Mouse (Mus musculus): Measurements from ENCODE around the gene Map1b.

Map1b gene

DNA sequence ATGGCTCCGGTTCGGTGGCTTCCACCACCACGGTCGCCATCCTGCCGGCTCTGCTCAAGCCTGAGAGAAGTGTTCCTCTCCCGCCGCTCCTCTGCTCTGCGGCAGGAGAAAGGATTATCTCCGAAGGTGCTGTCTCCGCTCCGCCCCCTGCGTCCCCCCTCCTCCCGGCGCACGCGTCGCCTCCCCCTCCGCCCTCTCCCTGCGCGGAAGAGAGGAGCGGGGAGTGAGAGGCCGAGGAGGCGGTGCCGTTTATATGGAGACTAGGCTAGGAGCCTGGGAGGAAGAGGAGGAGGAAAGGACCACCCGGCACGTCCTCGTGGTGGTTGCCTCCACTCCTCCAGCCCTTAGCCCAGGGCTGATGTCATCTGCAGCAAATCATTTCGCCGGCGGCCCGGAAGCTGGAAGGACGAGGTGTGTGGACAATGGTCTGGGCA is at the start of gene Map1b:
Map1b (minus strand) TSS at position 93 of the 434 bp plus-strand sequence.
- peak; percentile 31 for DNase-seq

DNA sequence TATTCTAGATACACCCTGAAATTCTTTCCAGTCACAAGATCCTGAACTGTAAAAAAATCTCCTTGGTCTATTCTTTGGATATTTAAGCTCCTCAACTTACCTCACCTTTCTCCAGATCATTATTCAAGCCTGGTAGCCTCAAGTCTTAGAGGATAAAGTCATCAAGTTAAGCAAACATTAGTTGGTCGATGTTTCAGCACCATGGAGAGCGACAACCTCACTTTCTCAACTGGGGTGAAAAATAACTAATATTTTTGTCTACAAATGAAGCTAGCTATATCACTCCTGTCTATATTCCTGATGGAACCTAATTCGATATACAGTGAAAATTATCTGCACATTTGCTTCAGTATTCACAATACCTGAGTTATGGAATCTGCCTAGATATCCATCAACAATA is 48.0 kb upstream of the Map1b start:
- peak; percentile 42 for DNase-seq

DNA sequence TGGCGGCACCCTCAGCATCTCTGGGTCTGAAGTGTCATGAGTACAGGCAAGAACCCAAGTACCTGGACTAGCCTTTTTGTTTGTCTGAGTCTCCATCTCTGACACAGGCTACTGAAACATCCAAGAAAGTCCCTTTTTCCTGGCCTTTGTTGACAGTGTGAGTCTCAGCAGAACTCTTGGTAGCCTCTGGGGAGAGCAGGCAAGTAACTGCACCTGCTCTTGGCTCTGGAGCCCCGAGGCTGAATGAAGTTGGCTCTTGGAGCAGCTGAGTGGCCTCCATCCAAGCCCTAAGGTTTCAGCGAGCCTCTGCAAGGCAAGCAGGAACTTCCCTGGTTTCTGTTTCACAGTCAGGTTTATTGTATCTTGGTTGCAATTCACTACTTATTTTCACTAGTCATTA is 46.7 kb upstream of the Map1b start:
- no peak for DNase-seq

DNA sequence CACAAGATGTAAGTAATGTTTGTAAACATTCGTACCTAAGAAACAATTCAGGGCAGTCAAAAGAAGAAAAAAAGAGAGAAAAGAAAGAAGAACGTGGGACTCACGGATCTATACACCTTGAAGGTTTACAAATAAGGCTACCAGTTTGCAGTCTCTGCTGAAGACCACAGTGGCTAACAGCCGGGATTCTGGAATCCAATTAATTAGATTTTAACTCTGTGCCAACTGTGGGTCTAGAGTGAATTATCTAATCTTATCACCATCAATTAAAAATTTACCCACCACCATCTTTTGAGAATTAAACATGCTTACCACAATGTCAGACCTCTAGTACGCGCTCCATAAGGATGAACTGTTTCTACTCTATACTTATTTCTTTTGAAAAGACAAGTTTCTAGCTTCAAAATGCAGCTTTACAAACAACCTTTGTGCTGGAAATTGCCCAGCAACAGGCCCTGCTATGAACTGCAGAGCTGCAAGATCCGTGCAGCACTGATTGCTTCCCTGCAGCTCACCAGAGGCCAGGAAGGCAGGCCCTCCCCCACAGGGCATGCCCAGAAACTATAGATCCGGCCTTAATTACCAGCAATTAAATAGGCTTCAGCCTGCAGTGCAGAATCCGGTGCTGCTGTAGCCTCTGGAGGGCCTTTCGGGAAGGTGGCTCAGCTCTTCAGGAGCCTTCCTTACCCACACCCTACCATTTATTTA is 45.7 kb upstream of the Map1b start:
- no peak for DNase-seq

DNA sequence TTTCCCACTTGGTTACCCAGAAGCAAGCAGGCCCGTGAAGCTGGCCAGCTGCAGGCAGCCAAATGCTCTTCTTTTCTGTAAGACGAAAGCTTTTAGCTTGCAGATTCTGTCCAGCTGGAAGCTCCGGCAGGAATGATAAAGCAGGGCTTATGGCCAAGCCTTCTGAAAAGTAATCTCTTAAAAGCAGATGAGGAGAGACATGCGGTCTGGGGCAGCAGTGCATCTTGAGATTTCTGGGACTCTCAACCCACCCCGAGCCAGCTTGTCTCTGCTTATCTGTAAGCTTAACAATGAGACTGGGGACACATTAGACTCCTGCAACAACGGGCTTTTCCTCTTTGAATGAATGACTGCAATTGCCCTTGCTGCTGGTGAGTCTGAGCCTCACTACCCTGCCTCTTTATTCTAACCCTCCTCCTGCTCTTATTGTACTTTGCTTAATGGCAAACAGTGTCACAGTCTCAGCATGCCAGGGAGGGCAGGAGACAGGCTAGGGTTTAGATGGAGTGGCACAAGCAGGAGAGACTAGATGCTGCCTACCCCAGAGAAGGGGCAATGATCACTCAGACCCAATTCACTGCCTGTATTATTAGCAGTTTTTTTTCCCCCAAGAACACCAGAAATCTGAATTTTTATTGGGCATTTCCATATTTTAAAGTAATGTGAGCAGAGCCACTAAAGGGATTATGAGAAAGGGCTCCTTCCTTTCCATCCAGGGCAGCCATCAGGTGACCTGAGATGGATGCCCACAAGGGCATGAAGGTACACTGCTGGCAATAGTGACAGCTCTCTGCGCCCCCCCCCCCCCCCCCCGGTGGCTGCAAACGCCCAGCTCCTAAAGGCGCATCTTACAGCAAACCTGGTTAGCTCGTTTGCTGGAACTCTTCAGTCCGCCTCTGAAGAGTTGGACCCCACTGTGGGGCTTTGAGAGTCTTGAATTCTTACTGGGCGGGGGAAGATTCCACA is 44.6 kb upstream of the Map1b start:
- no peak for DNase-seq

DNA sequence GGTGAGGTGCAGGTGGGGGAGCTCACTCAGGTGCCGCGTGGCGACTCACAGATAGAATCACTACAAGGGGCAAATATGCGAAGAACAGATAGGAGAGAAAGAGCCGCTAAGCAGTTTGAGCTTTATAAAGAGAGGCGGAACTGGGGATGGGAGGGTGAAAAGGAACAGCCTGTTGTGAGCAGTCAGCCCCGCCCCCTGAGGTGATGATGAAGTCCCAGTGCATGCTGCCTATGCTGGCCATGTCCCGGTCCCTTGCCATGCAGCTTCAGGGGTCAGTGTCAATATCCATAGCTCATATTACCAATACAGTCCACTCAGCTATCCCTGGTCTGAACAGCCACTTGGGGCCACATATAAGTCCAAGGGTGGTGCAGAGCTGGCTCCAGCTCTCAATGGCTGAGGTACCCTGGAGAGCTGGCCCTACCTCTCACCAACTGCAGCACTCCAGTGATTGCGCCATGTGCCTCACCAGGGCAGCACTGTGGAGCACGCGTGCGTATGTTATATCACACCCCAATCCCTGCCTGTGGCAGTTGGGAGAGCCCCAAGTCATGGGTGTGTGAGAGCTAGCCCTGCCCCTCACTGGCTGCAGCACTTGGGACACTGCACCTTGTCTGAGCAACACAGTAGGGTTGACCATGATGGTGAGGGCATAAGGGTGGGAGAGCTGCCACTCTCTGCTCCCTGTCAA is 42.0 kb upstream of the Map1b start:
- no peak for DNase-seq

DNA sequence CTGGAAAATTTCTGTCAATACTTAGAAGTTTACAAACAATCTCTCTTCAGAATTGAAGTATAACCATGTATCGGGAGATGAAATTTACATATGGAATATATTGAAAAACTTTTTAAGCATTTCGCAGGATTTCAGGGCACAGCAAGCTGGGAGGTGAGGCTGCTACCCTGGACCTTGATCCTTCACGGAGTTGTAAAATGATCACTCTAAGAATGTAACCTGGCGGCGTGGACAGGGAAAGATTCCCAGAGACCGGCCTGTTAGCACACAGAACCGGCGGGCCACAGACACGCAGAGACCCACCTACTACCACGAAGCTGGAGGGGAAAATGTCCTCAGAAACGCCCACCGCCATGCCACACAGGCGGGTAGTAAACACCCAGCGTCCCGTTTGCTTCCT is 41.5 kb upstream of the Map1b start:
- DNase-seq: no peak

DNA sequence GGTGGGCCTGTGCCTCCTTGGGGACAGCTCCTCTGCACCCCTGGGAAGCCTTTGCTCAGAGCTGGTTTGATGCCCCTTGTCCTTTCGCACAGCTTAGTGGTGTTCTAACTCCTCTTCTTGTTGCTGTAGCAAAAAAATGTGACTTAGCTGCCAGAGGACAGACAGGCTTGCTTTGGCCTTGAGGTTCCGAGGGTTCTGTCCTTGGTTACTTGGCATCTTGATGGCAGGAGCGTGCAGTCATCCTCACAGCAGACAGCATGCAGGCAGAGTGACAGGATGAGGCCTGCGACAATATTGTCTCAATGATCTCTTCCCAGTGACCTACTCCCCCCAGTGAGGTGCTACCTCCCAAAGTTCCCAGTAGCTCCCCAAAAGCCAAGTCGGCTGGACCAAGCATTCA is 41.0 kb upstream of the Map1b start:
- no peak for DNase-seq

DNA sequence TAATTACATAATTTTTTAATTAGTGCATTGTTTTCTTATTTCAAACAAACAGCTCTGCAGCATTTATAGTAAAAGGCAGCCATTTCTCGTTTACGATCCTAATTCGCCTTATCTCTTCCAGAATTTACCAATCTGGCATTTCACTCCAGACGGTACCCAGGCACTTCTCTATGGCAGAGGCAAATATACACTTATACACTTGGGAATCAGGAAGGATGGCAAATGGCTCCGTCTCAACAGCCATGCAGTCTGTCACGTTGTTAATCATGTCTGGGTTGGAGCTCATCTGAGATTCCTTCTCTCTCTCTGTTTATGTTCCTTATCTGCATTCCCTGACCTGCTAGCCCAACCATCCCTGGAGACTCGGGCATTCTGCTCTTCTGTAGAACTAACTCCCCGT is 38.6 kb upstream of the Map1b start:
- DNase-seq: no peak

DNA sequence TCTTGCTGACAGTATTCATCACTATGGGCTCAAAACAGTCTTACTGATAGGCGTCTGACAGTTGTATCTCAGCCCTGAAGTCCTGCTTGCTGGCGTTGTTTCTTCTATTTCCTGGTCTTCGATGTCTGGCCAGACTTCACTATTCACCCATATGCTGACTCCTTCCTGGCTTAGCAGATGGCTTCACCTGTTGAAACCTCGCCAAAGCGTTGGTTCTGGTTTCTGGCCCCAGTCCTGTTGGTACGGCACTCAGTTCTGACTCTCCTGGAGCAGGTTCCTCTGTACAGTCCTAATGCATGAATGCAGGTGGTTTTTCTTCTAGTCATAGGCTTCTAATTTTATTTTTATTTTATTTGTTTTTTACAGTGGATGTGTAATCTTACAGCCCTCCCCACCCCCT is 38.1 kb upstream of the Map1b start:
- DNase-seq: no peak

DNA sequence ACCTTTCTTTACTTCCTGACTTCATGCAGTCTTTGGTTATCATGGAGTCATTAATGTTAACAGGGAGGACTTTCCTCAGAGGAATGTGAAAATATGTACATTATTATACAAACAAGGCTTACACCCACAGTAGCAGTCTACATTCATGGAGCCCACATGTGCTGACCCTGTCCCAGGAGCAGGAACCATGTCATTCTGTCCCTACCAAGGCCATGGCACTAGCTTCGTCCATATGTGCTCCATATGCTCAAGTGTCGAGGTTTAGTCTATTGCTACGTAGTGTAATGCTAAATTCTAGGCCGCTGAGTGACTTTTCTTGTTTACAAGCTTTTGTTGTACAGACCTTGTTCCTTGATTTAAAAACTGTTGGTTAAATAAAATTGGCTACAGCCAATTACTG is 36.0 kb upstream of the Map1b start:
- no peak for DNase-seq

DNA sequence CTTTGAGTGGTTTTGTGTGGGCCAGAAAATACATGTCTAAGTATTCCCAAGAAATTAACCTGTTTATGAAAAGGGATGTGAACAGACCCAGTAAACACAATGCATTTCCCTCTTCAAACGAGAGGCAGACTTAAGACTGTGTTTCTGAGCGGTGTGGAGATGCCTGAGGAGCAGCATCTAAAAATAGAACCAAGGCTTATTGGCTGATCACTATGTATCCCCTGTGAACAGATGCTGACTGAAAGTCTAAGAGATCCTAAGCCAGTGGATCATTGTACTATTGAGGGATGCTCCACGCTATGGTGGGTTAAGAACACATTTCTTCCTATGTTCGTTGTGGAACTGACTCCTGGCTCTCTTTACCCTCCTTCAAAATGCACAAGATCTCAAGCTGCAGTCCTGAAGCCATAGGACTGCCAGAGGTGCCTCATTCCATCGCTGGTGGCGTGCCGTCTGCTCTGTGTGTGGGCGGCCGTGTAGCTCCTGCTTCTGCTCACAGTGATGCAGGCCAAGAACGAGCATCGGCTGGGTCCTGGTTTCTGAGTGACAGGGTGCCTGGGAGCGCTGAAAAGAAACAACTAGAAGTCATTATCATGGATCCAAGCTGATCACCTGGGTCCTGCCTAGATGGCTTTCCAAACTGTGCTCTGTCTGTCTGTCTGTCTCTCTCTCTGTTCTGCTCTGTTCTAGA is 34.5 kb upstream of the Map1b start:
- DNase-seq: no peak

DNA sequence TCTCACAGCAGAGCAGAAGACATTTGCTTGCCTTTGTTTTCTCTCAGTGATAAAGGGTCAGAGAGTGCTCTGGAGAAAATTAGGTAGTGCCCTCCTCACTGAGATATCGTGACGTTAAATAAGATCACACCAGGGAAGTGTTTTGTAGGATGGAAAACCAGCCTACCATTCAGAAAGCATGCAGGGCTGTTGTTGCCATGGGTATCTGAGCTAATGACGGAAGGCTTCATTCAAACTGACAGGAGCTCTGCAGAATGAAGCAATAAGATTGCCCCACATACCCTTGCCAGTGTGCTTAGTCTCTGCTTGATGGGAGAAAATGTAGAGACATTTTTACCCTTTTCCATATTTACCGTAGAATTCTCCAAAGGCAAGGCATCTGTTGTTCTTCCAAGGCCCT is 33.7 kb upstream of the Map1b start:
- DNase-seq: no peak

DNA sequence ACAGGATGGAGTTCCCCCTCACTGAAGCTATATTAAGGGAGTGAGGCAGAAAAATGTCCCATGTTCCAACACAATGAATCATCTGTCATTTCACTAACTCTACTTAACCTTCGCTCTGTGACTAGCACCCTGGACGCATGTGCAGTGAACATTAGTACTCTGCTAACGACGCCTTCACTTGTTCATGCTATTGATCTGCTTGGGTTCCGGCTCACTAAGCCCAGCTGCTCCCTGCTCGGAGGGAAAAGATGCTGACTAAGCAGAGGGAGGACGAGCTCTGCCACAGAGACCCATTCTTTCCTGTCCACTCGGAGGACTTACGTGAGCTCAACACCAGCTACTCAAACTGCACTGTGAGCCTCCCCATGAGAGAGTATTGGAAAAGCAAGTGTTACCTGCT is 33.2 kb upstream of the Map1b start:
- DNase-seq: no peak

DNA sequence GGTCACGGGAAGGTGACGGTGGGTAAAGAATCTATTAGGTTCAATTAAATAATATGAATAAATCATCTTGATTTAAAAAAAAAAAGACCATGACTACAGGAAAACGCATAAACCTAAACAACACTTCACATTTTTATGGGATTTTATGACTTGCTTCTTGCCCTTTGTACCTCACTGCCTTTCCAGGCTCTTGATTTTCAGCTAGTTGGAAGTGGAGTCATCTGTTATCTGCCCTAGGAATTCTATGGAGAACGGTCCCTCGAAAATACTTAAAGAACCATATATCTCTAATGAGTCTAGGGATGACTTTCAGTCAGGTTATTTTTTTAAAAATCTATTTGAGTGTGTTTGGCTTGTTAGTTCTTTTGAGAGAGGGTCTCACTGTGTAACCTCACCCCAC is 30.5 kb upstream of the Map1b start:
- DNase-seq: no peak

DNA sequence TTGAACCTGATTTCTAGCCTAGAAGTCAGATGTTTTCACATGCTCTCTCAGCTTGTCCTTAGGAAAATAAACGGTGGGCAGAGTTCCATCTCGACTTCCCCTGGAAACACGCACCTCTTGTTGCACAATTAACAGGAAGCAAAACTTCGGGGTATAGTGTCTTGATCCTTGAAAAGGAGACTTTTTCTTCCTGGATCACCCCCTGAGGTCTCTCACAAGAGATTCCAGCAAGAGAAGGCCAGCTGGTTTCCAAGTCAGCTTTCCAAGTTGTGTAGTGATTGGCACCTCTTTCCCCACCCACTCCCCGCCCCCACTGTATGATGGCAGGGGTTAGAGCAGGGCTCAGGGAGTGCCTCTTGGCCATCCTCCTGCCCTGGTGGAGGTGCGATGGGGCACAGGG is 28.9 kb upstream of the Map1b start:
- DNase-seq: no peak

DNA sequence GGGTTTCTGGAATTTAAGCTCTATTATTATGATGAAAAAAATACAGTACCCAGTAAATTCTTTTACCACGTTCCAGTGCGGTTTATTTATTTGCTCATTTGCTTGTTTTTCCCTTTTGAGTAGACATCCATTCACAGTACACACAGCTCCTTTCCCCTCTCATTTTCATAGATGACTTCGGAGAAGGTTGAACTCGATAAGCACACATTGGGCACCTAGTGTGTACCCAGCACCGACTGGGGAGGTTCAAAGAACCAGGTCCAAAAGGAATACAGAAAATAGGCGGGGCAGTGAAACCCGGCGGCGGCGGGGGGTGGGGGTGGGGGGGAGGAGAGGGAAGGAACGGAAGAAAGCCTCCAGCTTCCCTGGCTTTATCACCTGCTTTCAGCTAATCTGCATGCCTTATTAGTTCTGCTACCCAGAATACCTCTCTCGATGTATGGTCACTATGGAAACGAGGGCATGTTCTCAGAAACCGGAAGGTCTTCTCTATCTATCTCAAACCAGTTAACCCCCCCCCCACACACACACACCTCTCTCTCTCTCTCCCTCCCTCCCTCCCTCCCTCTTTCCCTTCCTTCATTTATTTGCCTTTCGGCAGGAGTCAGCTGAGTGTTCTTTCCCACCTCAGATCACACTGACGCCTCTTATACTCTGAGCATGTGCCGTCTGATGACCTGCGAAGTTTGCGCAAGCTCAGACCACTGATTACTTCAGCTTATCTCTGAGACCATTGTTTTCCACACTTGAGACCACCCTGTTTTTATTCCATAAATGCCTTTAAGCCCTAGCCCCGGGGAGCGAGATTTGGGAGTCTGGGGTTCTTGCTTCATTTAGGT is 25.3 kb upstream of the Map1b start:
- DNase-seq: no peak

DNA sequence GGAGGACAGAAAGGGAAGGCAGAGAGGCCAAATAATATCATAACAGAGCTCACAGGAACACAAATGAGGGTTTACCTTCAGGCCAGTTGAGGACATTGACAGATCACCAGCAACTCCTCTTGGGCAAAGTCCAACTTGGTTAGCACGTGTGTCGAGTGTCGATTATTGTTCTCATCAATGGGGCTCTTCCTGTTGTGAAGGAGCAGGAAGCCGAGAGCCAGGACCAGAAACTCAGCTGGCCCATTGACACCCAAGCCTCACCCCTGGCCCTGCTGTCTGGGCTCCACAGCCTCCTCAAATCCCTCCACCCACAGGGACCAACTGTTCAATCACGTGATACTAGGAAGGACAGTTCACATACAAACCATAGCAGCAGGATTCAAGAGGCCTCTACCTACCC is 22.9 kb upstream of the Map1b start:
- no peak for DNase-seq

DNA sequence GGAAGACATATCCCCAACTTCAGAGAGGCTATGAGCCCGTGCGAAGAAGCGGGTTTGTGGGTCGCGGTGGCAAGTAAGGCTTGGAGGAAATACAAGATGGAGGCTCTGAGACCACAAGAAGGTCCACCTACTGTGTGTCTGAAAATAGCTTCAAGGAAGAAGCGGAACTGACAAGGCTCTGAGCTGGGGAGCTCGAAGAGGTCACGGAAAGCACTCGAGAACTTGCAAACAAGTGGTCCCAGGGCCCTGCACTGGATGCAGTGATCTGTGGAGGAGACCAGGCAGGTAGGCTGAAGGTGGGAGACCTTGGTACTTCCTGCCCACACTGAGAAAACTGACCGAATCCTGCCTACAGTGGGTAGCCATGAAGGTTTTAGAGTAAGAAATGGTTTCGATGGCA is 22.5 kb upstream of the Map1b start:
- no peak for DNase-seq

DNA sequence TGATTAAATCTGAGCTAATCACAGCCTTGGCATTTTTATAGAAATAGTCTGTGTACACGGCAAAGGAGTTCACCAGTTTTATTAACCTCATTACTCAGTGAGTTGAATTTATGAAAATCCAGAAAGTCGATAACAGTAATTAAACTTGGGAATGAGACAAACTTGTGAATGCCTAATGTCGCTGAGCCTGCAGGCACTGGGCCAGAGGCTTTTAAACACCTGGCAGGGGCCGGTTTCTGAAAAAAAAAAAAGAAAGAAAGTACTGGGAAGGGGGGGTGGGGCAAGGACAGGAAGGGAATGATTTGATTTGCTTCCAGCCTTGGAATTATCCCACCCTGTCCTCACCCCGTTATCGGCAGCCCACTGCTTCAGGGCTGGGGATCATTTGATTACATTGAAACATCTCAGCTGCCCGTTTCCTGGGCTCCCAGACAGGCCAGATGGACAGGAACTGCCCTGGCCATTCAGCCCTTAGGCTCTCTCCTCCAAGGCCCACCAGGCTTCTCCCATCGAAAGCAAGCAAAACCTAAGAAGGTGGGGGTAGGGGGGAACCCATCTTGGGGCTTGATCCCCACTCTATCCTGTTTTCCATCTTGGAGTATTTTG is 21.7 kb upstream of the Map1b start:
- DNase-seq: no peak

DNA sequence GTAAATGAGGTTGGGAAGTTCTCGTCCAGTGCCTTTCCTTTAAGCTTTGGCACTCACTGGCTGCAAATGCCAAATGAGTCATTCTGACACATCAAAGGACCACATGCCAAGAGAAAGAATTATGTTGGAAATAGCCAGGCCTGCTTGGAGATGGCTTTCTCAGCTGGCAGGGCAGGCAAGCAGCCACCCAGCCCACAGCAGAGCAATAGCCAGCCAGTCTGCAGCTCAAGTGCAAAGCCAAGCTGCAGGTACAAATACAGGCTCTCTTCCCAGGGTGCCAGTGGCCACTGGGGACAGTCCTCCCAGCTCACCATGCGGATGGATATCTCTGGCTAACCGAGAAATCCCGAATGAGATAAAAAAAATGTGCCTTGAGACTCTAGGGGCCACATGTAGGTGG is 12.1 kb upstream of the Map1b start:
- DNase-seq: no peak

DNA sequence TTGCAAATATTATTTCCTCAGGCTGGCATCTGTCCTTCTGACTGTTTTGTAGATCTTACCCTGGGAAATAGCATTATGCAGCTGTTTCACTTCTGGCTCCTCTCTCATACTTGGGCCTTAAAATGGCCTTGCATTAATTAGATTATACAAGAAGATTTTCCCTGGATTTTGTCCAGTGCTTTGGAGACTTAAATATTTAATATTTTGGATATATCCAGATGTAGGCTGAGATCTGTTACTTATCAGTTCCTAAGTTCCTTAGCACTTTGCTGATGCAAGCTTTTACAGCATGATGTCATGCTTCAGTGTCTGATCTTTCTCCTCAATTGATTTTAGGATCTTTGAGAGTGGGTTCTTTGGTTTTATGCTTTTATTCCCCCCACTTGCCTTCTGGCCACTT is 11.6 kb upstream of the Map1b start:
- DNase-seq: no peak

All from thymus, postnatal 4 days (tissue).